Mouse (Mus musculus): ENCODE data around the gene Mrps11. TPM values are rescaled to one million over a fixed set of nuclear protein-coding genes. Genes with fewer than 3 reads are reported as not detected.

Gene Mrps11
- total RNA-seq, 2 experiments from 2014 or later = 32.7 to 39.8 TPM

DNA sequence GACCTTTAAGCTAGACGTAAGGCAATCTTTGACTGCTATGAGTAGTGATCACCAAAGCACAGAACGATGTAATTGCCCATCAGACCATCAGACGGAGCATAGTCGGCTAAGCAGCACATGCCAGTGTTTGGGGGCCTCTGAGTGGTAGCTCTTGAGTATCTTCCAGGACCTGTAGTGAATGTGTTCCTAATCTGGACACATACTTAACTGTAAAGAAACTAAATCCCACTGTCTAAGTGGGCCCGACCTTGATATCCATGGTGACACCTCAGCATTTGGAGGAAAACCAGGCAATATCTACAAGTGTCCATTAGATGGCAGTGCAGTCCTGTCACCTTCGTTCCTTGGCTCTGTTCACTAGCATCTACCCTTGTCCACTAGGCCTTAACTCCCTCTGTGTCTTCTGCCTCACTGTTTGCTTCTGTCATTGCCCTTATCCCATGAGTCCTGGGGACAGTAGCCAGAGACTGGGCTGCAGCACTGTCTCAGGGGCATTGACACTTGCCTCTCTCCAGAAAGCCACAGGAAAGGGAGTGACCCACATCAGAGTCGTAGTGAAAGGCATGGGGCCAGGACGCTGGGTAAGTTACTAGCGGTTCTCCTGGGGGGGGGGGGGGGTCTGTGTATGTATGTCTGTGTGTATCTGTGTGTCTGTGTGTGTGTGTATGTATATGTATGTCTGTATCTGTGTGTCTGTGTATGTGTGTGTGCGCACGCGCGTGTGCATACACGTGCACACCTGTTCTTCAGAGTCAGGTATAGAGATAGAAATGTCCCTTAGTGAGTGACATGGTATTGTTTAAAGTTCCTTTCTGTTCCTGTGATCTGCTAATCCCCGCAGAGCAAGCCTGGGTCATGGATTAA, 8.7 kb downstream of the Mrps11 start:
- DNase-seq (ENCODE audit: extremely low spot score in 1 of 2, low spot score in 1 of 2) = peak in 1 of 2 experiments; percentile 29

DNA sequence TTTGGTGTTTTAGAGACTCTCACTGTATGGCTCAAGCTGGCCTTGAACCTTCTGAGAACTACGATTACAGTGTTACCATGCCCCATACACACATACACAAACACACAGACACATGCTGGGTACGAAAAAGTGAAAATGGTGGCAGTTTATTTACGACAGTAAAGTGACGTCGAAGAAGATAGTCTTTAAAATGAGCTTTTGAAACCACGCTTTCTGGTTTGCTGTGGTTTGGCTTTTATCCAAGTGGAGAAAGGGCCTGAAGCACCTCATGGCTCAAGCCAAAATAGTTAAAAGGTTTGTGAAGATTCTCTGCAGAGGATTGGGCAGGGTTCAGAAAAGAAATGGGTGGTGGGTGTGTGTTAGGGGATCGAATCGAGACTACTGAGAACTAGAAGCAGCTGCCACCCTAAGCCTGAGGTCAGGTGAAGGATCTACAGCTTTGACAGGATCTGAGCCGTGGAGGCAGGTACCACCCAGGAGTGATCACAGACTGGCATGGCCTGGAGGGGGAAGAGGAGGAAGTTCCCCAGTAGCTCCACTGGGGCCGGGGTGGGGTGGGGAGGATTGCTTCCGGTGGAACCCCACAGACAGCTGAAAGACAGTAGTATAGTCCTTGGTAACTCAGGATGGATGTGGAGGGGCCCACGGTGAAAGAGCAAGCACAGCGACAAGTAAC, 11.1 kb downstream of the Mrps11 start:
- DNase-seq (ENCODE audit: extremely low spot score in 1 of 2, low spot score in 1 of 2) = no peak

GRCm38 (mm10) chr7:78794571-78795092, 11.7 kb downstream of the Mrps11 start:
- no peak for DNase-seq (ENCODE audit: extremely low spot score in 1 of 2, low spot score in 1 of 2)

DNA sequence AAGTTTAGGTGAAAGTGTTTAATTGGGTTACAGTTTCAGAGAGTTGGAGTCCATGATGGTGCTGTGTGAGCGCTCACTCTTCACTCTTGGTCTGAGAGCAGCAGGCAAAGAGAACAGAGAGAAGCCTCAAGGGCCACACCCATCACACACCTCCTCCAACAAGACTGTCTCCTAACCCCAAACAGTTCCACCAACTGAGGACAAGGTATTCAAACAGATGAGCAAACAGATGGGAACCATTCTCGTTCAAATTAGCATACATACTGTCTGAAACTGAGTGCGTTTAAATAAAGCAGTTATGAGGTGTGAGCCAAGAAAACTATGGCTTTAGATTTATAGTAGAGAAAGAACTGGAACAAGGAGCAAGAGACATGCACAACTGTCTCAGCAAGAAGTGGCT, 13.7 kb downstream of the Mrps11 start:
- DNase-seq (ENCODE audit: extremely low spot score in 1 of 2, low spot score in 1 of 2) = no peak

GRCm38 (mm10) chr7:78797843-78798455, 15.0 kb downstream of the Mrps11 start:
- DNase-seq (ENCODE audit: extremely low spot score in 1 of 2, low spot score in 1 of 2) = peak in 1 of 2 experiments; percentile 52

DNA sequence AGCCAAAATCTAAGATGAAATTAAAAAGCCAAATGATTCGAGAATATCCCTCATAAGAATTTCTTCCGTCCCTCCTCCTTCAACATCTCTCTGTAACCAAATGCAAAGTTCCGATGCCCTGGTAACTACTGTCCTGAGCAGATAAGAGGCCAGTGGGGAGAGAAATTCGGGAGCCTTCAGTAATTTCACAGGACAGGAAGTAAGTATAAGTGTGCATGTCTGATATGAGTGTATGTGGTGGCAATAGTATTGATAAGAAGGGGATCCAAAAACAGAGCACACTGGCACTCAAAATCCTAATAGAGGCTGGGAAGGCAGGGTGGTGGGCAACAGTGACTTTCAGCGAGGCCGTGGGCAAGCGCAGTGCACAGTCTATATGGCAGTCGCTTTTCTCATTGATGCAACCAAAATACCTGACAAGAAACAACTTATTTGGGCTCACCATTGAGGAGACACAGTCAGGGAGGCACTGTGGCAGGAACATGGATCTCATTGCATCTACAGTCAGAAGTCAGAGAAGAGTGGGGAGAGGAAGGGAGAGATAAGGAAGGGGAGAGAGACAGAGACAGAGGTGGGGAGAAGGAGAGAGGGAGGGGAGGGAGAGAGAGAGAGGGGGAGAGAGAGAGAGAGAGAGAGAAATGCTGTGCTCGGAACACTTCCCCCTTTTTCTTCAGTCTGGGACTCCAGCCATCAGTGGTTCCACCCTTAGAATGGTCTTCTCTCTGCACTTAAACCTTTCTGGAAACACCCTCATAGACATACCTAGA, 17.0 kb downstream of the Mrps11 start:
- no peak for DNase-seq (ENCODE audit: extremely low spot score in 1 of 2, low spot score in 1 of 2)

DNA sequence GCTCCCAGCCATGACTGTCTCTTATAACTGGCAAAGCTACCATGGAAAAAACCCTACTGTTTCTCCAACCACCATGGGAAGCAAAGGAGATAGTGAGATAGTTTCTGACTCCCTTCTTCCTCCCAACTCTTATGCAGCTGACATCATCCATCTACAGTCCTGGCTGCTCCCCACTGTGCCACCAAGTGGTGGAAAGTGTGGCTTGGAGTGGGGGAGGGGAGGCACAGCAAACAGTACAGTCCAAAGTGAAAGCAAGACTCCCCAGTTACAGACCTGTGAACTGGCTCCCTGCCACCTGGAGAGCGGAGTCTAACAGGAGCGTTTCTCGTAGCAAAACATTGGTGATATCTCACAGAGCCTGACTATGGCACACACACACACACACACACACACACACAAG, 20.9 kb downstream of the Mrps11 start:
- DNase-seq (ENCODE audit: extremely low spot score in 1 of 2, low spot score in 1 of 2) = no peak

DNA sequence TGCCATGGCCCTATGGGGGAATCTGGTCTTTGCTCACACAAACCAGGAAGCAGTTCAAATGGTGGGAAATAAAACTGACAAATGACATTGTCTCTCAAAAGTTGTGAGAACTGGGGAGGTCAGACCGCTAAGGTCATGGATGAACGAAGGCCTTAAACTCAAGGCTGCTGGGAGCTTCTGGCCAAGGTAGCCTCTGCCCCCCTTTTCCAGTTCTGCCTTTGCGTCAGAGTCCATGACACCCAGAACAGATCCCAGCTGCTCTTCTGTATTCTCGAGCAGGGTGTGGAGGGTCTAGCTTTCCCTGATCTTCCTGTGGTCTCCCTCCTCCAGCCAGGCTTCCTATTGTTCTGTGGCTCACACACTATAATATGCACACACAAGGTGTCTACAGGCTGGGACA, 24.3 kb downstream of the Mrps11 start:
- DNase-seq (ENCODE audit: extremely low spot score in 1 of 2, low spot score in 1 of 2) = no peak

DNA sequence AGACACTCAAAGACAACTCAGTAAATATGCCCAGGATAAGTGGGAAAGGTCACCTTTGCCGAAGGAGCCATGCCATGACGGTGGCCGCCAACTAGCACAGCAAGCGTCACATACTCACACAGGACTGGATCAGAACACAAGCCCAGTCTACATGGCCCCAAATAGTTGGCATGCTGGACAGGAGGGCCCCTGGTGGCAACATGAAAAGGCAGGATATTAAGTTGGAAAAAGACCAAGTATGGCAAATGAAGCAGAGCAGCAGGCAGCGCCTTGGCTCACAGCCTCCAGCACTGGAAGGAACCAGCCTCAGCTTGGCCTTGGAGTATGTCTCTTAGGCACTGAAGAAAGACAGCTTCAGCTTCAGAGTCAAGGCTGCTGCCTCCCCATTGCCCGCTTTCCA, 30.9 kb downstream of the Mrps11 start:
- DNase-seq (ENCODE audit: extremely low spot score in 1 of 2, low spot score in 1 of 2) = no peak

DNA sequence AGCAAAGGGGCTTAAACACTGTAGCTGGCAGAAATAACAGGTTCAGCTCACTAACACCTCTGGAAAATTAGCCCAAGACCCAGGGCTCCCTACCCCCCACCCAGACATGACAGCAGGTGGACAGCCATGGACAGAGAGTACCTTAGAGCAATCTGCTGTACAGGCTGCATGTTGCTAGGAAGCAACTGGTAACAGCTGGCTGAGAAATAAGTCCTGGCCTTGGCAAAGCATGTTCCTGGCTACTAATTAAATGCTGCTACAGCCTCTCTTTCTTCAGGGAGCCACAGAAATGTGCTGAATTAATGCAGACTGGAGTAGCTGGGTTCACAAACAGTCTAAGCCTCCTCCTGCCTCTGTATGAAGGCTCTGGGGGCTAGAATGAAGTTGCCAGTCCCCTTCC, 31.8 kb downstream of the Mrps11 start:
- no peak for DNase-seq (ENCODE audit: extremely low spot score in 1 of 2, low spot score in 1 of 2)

DNA sequence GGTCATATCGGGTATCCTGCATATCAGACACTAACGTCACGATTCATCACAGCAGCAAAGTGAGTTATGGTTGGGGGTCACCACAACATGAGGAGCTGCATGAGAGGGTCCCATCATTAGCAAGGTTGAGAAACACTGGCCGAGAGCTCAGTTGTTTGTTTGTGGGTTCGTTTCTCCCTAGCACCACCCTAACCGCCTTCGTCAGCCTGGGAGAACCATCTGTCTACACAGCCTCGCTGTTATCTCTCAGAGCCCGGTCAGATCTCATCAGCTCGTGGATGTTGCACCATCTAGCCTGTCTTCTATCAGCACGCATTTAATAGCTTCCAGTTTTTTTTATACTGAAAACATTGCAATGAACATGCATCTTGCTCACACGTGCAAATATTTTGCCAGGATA, 35.4 kb downstream of the Mrps11 start:
- DNase-seq (ENCODE audit: extremely low spot score in 1 of 2, low spot score in 1 of 2) = no peak

DNA sequence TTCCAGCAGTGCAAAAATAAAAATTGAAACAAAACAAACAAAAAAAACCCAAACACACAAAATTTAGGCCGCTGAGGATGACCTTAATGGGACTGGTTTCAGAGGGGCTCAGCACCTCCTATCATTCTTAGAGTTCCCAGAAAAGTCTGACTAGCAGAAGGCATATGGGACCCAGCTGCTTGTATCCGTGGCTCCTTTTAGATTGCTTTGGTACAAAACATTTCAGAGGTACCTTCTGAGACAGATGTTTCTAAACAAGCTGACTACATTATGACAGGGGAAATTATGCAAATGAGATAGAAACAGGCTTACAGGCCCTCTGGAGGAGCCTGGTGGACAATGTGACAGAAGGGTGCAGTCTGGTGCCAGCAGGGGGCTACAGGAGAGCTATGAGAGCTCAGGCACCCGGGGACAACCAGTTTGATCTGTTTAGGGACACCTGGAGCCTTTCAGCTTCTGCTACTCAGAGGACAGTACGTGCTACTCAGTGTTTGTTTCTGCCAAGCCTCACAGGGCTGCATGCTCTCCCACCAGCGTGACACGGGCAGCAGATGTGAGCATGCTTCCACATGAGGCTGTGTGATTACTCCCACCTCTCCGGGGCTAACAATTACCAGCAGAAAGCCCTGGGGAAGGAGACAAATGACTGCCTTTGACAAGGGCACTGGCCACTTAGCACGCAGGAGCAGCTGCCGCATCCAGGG, 43.9 kb downstream of the Mrps11 start:
- DNase-seq (ENCODE audit: extremely low spot score in 1 of 2, low spot score in 1 of 2) = peak in 1 of 2 experiments; percentile 19

- no peak for DNase-seq (ENCODE audit: extremely low spot score in 1 of 2, low spot score in 1 of 2)
Measured at GRCm38 (mm10) chr7:78827749-78828362, 44.9 kb downstream of the Mrps11 start.

GRCm38 (mm10) chr7:78835656-78836055, 52.7 kb downstream of the Mrps11 start:
- DNase-seq (ENCODE audit: extremely low spot score in 1 of 2, low spot score in 1 of 2) = no peak

- no peak for DNase-seq (ENCODE audit: extremely low spot score in 1 of 2, low spot score in 1 of 2)
Measured at GRCm38 (mm10) chr7:78837250-78837649, 54.3 kb downstream of the Mrps11 start.

- no peak for DNase-seq (ENCODE audit: extremely low spot score in 1 of 2, low spot score in 1 of 2)
Measured at GRCm38 (mm10) chr7:78841601-78842000, 58.7 kb downstream of the Mrps11 start.
